Mouse (Mus musculus) right cerebral cortex, adult 18-20 months (tissue): ENCODE results near the gene Zmiz1.

Experiments
- DNase-seq: peaks from one replicate; pipeline ENCODE4 v3.0.0; 2022; ENCODE audit warnings: mixed read lengths

The Zmiz1 gene

DNA sequence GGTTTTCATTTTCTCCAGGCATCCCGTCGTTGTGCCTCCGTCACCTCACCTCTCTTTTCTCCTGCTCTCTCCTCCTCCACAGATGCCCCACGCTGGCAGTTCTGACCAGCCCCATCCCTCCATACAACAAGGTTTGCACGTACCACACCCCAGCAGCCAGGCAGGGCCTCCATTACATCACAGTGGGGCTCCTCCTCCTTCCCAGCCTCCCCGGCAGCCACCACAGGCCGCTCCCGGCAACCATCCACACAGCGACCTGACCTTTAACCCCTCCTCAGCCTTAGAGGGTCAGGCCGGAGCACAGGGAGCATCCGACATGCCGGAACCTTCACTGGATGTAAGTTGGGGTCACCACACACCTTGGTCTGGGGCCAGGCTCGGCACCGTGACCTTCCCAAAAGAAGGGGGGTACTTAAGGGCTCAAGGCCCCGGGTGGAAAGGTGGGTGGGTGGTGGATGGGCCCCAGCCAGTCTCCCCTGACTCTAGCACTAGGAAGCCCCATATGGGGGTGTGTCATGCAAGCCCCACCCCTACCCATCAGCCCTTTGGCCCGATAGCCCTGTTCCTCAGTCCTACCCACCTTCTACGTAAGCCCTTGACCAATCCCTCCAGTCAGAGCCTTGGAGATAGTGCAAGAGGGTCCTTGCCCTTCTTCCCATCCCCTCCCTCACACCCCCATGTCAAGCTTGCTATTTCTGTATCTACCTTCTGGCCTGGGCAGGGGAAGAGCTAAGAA lies 202.4 kb downstream of the Zmiz1 start:
- DNase-seq: no peak

DNA sequence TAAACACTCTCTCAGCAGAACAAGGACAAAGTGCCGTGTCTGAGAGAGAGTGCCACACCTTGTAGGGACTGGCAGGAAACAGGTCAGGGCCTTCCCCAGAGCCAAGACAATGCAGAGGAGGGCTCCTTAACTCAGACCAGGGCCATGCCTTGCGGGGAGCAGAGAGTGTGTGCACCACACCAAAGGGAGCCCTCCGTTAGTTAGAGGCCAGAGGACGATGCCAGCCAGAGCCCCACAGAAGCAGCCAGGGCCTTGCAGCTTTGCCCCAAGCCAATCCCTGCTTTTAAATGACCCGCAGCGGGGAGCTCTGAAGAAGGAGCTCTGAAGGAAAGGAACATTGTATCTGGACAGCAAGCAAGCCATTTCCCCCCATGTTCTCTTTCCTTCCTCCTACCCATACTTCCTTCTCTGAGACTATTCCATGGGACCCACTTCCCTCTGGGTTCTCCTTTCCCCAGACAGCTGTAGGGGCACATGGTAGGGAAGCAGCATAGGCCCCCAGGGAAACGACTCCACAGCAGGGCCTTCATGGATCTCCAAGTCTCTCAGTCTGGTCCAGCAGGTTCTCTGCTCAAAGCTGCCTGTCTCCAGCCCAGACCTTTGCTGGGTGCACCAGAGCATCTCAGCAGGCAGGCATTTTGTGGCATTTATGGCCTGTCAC lies 204.8 kb downstream of the Zmiz1 start:
- DNase-seq: no peak

DNA sequence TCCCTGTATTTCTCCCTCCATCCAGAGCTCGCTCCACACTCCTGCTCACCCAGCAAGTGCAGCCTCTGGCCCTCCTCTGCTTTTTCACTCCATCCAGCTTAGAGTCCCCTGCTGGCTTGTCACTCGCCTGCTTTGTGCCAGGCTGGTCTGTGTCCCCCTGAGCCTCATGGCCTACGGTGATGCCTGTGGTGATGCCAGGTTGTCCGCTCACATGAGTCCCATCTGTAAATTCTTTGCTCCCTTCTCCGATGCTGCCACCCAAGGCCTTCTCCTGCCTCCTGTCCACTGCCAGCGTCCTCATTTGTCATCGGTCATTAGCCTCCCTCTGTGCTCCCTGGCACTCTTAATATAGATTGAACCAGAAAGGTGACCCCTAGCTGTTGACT lies 205.3 kb downstream of the Zmiz1 start:
- DNase-seq: no peak

DNA sequence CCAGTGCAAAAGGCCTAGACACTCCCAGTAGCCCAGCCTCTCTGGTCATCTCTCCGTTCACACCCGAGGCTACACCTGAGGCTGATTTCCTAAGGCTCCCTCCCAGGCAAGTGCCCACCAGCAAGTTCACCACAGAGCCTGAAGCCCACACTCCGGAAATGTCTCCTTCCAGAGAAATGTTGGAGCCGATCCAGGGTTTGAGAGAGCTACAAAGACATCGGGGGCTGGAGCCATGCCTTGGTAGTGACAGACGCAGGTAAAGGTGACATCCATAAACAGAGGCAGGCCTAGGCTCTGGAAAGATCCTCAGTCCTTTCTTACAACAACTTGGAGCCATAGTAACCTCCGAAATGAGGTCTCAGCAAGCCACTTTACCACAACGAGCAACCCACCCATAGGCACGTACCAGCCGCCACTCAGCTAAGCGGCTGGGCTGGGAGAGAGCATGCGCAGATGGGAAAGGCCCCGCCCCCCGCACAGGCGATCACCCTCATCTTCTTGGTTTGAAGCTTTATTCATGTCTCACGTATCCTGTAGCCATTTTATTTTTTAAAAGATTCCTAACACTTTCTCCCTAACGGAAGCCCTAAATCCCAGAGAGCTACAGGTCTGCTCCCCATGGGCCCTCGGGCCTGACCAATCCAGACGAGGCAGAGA lies 206.5 kb downstream of the Zmiz1 start:
- DNase-seq: no peak

DNA sequence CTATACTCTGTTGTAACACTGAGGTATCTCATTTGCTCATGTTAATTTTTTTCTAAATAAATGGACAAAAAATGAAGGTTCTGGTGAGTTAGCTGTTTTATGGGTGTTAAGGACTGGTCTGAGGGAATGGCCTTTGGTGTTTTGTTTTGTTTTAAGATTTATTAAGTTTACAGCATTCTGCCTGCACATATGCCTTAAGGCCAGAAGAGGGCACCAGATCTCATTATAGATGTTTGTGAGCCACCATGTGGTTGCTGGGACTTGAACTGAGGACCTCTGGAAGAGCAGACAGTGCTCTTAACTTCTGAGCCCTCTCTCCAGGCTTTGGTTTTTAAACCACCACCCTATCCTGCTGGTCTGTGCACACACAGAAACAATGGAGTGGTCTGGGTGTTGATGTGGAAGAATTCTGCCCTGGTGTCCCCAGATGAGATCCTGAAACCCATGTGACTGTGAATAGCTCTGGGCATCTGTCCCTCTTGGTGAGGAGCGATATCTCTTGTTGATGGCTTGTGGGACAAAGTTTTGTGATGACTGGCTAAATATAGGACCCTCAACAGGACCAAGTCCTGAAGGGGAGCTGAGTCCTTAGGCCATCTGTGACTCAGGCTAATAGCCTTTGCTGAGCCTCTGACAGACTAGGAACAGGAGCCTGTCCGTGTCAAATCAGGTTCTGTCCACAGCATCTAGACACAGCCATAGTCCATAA lies 207.8 kb downstream of the Zmiz1 start:
- DNase-seq: no peak

DNA sequence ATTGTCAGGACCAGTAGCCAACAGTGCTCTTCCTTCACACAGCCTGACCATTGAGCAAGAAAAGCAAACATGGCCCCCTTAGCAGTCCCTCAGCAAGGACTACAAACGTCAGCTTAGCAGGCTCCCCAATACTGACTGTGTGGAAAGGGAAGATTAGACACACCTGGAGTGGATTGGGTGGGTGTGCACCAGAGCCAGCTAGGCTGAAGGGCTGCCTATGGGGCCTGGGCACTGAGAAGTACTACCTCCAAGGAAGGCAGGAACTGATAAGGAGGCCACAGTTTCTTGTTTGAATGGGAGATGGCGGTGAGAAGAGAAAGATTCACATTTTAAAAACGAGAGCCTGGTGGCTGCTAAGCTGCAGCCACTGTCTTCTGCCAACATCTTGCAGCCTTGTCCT lies 208.6 kb downstream of the Zmiz1 start:
- DNase-seq: no peak

DNA sequence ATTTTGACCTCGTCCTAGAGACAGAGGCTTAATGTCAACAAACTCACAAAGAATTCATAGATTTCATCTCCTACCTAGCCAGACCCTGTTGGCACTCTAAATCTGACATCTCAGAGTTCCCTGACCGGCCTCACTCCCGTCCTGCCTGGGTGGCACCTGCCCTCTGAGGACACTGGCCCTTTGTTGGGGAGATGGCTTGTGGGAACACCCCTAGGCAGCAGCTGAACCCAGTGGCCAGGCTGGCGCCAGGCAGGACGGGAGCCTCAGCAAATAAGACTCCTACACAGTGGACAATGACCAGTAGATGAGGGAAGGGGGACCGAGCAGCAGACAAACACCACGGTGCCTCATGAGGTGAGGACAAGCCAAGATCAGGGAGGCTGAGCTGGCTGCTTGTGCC lies 220.6 kb downstream of the Zmiz1 start:
- no peak for DNase-seq

DNA sequence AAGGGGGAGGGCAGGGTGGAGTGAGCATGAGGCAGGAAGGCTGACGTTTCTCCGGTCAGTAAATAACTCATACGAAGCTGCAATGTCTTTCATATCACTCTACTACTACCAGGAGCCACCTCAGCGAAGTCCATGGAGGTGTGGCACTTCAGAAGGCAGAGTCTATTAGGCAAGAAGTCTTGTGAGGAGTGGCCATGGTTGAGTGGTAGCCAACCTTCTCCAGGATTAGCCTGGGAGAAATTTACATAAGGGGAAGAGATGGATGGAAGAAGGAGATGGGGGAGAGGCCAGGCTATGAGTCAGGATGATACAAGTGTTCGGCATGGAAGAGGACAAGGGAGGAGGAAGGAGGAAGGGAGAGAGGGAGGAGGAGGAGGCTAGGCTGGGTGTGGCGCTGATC lies 223.0 kb downstream of the Zmiz1 start:
- no peak for DNase-seq

DNA sequence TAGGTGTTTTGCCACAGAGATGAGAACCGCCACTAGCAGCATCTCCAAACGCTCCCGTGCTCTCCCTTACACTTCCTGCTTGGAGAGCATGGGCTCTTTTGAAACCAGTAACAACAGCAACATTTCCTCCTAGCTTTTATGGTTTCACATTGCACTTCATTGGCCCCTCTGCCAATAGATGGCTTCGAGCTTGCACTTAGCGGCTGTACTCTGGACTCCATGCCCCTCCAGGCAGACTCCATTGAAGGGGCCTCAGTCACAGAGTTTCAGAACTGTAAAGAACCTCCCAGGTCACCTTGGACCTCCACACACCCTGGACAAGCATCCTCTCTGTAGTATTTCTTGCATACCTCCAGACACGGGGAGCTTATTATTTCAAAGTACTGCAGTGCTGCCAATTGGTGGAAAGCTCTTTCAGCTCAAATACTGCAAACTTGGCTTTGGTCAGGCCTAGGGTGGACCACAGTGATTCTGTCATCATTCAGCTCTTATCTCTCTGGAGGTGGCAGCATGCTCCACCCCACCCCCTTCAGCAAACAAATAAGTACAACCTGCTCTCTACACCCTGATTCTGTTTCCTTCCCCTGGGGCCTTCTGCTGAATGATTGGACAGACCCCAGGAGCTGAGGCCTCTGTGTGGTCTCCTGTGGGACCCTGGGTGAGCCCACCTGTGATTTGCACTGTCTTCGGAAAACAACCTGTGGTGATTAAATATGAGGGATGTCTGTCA lies 227.4 kb downstream of the Zmiz1 start:
- DNase-seq: no peak

DNA sequence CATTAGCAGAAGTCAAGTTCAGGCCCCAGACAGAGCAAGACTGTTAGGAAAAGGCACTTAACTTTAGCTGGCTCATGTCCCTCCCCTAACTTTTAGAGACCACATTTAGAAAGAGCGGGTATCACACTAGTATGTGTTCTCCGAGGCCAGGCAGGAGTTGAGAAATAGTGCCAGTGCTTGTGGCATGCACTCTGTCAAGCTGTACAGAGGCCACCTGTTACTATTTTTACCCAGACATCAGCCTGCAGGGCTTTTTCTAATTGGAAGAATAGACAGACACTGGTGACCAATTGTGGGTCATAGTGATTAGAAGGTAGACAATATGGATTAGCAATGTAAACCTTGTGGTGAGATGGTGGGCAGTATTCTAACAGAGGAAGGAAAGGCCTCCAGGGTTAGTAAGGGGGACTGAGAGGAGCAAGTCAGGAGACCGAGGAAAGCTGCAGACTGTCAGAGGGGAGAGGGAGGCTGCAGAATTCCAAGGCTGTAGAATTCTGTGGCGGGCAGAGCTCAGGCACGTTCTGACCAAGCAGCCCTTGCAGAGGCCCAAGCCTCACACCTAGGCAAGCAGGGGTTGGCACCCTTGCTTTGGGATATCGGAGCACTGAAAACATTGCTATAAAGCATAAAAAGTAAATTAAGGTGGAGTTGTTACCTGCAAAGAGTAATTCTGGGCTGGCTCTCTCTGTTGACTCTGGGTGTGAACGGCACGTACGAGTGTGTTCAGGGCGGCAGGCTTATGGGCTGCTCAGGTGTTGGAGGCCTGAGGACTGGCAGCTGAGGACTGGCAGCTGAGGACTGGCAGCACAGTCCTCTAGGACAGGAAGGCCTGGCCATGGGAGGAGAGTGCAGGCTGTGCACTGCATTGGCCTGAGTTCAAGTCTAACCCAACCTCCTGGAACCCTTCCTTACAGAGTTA lies 228.3 kb downstream of the Zmiz1 start:
- DNase-seq: no peak

DNA sequence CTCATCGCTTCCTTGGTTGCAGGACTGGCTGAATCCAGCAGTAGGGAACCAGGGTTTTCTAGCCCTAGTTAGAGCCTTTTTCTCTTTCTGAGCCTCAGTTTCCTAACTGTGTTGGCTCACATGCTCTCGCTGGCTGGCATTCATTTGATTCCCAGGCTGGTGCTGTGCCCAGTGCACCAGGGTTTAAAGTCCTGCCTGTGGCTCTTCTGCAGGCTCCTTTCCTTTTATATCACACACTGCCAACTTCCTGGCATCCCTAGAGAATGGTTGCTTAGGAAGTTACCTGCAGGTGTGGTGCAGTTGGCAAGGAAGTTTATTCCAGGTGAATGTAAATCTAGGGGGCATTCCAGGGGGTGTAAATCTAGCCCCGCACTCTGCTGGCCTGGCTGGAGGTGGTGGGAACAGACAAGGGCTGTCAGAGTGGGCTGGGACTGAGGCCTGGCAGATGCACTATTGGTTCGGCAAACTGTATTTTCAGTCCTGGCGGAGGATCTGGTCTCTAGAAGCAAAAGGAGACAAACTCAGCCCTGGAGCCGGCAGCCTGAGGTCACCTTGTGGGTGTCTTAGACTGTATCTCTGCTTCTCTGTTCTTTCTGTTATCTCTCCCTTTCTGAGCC lies 234.4 kb downstream of the Zmiz1 start:
- DNase-seq: no peak

DNA sequence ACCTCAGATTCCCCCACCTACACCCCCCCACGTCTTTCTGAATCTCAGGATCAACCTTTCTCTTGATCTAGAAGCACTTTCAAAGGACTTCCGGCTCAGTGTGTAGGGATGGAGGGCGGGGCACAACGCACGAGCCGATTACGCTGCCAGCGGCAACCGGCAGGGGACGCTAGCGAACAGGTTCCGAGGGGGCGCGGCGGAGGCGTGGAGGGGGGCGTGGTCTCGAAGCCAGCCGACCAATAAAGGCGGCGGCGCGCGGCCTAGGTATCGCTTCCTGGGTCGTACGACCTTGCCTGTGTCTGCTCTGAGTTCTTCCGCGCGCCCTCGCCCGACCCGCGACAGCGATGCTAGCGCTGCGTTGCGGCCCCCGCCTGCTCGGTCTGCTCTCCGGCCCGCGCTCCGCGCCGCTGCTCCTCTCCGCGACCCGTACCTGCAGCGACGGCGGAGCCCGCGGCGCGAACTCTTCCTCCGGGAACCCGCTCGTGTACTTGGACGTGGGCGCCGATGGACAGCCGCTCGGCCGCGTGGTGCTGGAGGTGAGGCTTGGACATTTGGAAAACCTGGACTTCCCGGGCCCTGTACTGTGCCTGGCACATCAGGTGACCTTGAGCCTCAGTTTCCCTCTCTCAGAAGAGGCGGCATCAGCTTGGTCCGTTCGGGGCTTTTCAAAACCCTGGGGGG lies 235.0 kb downstream of the Zmiz1 start, which contains the start of gene Ppif:
Gene Ppif, plus strand, starts transcription at position 267 of the 681 bp plus-strand sequence.
- peak; percentile 95 for DNase-seq

DNA sequence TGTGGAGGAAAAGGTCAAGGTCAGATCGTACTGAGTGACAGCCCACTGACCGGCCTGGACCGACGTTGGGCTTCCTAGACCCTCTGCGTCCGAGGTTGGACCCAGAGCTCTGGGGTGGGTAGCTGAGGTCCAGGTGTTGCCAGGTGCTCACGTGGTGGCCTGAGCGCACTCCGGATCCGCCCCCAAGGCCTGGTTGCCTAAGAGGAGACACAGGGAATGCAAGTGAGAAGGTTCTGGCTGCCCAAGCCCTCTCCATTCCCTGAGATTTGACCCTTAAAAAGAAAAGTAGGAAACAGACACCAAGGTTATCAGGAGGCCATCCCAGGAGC lies 235.5 kb downstream of the Zmiz1 start:
- no peak for DNase-seq

DNA sequence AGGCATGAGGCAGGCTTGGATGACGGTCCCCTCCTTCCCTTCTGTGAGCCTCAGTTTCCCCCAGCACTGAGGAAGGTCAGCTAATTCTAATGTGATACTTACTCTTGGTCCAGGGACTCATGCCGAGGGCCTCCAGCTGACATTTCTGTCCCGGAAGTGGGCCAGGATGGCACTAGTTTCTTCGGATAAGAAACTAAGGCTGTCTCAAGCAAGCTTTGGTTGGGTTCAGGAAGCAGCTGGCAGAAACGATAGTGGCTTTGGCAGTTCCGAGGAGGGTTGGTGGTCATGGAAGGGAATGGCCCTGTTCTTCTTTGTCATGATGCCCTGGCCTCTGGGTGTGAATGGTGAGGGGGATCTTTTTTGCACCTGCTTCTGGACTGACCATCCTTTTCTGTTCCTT lies 236.1 kb downstream of the Zmiz1 start:
- DNase-seq: no peak

DNA sequence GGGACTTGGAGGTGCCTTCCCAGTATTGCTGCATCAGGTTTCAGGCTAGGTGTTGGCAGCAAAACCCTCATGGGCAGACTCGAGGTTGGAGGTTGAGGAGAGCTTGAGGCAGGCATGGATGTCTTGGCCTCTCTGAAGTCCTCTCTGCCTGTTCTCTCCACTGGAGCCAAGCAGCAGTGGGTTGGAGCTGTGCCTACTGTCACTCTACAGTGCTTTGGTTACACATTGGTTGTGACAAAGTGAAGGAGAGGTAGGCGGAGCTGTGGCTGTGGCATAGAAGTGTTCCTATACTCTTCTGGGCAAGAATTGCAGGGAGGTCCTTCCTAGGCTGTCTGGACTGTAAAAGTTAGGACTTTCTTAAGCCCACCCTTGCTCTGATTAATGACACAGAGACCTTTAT lies 237.4 kb downstream of the Zmiz1 start:
- DNase-seq: no peak

DNA sequence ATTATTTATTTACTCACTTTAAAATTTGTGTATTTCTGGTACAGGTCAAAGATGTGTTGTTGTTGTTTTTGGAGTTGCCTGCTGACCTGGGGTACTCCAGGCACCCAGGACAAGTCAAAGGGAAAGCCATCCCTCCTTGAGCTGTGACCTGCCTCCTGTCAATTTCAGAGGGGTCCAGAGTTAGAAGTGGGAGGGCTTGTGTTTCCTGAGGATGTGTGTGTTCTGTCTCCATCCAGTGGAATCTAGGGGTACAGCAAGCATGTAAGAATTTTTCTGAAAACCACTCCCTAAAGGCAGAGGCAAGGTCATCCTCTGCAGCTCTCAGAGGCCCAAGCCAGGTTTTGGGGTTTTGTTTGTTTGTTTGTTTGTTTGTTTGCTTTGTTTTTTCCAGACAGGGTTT lies 243.0 kb downstream of the Zmiz1 start:
- DNase-seq: no peak

DNA sequence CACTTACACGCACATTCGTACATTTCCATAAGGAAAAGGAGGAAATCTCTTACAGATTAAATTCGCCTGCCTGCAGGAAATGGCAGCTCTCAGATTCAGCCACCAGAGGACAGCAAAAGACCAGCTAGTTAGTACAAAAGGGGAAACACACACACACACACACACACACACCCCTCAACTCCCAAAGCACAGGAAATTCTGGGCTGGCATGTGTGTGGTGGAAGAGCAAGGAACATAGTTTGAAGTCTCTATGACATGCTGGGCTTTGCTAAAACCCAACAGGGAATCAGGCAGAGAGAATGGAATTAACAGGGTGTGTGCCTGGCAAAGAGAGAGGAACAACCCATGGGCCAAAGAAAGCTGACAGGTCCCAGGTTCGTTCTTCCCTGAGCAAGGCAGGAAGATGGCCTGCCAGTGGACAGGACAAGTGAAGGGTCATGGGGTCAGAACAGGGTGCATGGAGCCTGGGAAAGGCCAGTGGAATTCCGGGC lies 248.8 kb downstream of the Zmiz1 start:
- DNase-seq: peak; percentile 53

DNA sequence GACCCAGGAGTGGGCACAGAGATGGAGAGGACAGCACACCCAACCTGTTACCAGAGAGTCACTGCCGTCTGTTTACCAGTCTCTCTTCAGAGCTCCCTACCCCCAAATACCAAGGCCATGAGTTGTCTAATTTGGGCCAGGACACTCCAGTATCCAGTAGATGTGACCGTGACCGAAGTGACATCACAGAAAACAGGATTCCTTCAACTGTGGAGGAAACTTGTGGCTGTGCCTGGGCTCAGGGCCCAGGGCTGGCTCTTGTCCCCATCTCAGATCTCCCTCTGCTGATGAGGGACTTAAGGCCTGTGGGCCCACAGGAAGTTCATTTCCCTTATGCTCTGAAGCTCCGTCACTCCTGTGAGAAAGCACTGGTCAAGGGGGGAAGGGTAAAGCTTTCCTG lies 249.5 kb downstream of the Zmiz1 start:
- no peak for DNase-seq

DNA sequence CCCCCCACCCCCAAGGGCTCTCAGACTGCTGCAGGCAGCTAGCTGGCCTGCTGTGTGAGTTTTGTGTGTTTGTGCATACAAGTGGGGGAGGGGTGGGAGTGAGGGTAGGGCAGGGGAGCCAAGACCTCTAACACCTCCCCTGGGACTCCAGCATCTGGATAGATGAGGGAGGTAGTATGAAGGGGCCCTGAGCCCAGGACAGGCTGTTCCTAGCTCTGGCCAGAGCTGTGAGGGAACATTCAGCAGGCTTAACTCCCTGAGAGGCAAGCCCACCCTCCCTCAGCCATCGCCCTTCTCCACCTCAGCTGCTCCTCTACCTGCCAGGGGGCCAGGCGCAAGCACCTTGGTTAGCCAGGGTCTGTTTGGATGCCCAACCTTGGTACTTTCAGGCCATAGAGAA lies 249.9 kb downstream of the Zmiz1 start:
- no peak for DNase-seq

DNA sequence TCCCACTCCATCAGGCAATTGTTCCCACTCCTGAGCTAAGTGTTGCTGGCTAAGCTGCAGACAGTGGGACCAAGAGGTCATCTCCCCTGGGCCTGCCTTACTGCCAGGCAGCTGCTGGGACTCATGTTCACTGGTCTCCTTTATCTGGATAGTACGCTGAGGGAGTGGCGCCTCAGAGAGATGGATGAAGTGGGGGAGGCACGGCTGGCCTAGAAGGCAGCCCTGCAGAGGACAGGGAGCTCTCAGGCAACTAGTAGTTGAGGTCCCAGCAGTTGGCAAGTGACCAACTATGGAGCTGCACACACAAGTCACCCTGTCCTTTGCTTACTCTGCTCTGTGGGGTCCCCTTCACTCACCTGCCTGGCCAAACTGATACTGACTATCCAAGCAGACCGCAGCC lies 251.1 kb downstream of the Zmiz1 start:
- no peak for DNase-seq

DNA sequence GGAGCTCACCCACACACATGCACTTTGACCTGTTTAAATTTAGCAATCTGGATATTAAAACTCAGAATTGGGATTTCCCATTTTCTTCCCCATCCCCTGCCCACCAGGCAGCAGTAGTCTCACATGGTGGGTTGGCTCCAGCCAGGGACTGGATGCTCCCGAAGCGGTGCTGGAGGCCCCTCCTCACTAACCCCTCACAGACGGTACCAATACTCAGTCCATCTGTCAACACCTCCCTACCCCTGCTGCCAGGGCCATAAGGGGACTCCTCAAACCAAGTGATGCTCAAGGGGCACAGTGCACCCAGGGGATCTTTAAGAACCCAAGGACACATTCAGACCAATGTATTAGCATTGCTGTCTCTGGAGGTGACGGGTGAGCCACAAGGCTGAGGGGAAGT lies 251.7 kb downstream of the Zmiz1 start:
- DNase-seq: no peak
